Mouse (Mus musculus) gastrocnemius, postnatal 36 days (tissue): ENCODE measurements at regions not wholly inside any gene's neighbourhood (a gene's known extent, or its start where the extent isn't known, plus 50 kb on each side); places are given as distances from the start of the nearest gene placed in this dataset.

Experiments used
- DNase-seq, 2 experiments: peaks; one replicate each; pipeline ENCODE4 v3.0.0; 2022
- intact Hi-C: fragments of 180-260 bp; cut with DNase I; formaldehyde crosslinking; loops from one replicate; pipeline ENCODE4 v1.15.1; 2025

DNA sequence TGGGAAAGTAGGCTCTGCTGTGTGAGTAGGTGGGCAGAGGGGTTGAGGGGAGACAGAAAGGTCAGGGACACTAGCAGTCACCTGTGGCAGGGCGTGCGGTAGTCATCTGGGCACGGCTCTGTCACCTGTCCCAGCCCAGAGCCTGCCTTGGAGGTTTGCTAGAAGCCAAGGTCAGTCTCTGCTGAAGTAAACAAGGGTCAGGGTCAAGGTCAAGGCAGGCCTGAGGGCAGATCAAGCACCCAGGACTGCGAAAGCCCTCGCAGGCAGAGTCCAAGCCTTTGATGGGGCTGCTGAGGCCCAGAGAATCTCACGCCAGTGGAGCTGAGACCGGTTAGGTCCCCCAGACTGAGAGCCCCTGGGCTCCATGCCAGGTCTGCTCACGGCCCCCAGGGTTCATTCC is 87.2 kb upstream of the Runx3 start:
- DNase-seq, result no peak
- intact Hi-C loops, result no loop called here

DNA sequence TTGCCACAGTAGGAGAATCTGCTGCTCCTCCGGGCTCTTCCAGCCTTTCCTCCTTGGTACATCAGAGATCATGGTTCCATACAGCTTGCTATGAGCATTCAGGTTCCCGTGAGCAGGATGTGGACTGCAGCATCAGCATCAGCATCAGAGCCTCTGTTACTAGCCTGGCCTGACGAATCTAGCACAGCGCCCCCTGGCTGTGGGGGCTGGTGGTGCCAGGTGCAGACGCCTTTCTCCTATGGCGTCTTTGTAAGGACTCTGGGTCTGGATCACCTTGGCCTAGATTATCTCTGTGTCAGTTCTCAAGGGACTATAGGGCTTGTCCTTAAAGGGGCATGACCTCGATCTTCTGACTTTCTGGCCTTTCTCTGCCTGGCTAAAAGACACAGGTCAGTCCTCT is 86.0 kb upstream of the Runx3 start:
- DNase-seq, result peak; percentile 35 to 55
- intact Hi-C loops, result no loop called here

DNA sequence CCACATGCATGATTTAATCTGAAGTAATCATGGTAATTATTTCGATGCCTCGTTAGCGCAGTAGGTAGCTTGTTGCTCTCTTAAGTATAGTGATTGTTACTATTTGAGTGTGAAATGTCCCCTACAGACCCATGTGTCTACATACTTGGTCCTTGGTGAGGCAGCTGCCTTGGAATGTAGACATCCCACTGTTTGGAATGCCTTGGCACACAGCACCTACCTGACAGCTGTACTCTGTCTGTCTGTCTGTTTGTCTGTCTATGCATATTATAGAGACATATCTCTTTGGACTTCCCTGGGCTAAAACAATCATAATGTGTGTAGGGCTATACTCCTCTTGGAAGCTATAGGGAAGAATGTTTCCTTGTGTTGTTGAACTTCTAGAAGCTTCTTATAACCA is 83.7 kb upstream of the Runx3 start:
- intact Hi-C loops, result no loop called here
- no peak for DNase-seq

DNA sequence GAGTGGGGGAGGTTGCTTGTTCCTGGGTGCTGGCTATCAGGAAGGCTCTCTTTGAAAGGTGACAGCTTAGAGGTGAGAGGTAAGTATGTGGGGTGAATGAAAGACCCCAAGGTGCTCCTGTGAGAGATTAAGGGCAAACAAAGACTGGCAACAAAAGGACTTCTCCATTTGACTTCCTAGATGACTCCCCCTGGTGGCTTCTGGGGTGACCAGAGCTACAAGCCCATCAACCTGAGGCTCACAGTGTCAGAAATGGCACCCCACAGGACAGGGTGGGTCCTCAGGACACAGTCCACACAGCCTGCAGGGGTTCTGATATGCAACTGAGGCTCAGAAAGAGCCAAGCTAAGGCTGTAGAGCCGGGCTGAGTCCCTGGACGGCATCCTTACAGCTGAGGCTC is 81.2 kb upstream of the Runx3 start:
- intact Hi-C loops, result no loop called here
- DNase-seq, result no peak

DNA sequence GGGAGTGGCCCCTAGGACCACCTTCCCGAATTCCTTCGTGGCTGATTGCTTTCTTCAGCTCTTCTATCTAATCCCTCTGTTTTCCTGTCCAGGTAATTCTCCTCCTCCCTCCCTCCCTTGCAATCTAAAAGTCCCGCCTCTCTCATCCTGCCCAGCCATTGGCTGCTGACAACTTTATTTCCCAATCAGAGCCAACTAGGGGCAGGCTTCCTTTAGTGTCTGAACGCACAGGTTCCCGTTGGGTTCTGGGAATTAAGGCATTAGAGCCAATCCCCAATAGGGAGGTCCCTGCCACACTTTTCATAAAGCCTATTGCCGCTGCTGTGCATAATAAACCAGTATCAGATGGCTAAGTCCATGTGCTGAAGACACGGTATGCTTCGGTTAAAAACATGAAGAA is 78.5 kb upstream of the Runx3 start:
- no peak for DNase-seq
- intact Hi-C loops, result no loop called here

DNA sequence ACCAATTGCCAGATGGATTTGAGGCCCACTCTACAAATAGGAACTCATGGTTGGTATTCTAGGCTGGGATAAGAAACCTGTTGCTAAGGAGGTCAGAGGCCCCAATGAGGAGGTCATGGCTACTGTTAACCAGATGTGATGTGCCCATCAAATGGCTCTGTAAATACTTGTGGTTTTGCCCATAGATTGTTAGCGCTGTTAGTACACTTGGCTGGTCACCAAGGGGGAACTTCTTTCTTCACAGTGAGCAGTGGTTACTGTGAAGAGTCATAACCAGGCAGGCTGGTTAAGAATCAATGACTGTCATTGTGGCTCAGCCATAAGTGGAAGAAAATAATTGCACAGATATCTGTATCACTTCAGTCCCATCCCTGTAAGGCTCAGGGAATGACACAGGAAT is 78.0 kb upstream of the Runx3 start:
- no peak for DNase-seq
- intact Hi-C loops, result no loop called here

DNA sequence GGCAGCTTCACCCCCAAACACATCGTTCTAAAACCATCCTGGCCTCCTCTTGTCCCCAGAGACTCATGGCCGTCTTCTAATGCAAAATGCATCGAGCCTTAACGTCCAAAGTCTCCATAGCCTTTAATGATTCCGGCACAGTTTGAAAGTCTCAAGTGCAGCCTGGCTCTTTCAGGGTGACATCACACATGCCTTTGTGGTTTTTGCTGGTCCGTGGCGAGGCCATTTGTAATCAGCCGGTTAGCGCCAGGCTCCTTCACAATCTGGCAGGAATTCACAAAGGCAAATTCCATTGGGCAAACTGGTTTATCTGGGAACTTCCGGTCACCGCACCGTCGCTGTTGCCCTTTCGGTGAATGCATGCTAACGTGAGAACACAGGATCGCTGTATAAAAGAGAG is 75.4 kb upstream of the Runx3 start:
- intact Hi-C loops, result no loop called here

DNA sequence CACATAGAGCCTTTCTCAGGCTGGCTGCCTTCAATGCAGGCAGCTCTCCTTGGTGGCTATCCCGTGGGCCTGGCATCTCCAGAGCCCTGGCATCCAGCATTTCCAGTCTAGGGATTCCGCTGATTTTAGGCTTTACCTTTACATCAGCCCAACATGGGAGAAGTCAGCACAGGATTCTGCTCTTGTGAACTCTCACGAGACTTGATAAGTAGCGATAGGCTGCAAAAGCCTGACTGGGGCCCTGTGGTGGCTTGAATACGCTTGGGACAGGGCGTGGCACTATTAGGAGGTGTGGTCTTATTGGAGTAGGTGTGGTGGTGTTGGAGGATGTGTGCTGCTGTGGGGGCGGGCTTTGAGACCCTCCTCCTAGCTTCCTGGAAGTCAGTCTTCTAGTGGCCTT is 73.8 kb upstream of the Runx3 start:
- intact Hi-C loops, result no loop called here
- no peak for DNase-seq

More for the DNA sequence above, 75.4 kb upstream of the Runx3 start:
- no peak for DNase-seq

DNA sequence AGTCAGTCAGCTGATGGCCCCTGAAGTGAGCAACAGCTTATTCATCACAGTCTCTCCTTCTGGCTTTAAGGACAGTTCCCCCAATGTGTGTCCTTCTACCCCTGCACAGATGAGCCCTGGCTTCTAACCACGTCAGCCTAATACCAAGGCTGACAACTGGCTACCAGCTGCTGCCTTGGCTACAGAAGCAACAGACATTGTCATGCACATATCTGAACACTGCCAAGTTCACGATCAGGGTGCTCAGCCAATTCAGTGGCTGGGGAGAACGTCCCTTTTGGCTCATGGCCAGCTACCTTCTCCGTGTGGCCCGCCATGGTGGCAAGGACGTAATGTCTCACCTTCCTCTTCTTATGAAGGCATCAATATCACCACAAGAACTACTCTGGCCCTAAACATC is 73.2 kb upstream of the Runx3 start:
- DNase-seq, result no peak
- intact Hi-C loops, result no loop called here

DNA sequence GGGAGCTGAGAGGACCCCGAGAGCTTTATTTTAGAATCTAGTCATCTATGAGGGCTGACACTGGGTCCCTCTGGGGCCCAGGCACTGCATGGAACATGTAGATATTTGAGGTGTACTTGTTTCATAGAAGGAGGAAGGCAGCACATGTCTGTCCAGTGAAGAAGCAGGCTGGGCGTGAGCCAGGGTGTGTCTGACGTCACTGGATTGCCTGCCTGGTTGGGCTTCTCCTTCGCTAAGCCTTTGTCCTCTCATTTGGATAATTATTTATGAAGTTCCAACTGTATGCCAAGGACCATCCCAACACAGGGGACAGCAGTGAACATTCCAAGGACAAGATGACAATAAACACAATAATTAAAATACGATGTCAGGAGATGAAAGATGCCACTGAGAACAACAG is 72.7 kb upstream of the Runx3 start:
- DNase-seq, result peak; percentile 30 to 44

DNA sequence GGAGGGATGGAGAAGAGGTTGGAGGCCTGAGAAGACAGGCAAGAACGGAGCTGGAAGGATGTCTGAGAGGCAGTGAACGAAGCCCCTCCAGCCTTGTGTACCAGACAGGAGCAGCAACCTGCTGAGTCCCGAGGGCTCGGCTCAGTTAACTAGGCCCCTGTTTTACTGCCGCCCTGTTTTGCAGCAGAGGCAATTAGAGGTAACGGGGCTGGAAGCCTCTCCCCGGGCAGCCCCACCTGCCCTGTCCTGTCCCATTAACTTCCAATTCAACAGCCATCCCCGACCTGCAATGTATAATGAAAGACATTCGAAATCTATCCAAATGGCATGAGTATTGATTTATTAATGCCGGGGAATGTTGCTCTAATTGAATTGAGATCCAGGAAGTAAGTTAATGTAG is 70.5 kb upstream of the Runx3 start:
- no peak for DNase-seq
- intact Hi-C loops, result no loop called here

More for the DNA sequence above, 72.7 kb upstream of the Runx3 start:
- intact Hi-C loops, result no loop called here

DNA sequence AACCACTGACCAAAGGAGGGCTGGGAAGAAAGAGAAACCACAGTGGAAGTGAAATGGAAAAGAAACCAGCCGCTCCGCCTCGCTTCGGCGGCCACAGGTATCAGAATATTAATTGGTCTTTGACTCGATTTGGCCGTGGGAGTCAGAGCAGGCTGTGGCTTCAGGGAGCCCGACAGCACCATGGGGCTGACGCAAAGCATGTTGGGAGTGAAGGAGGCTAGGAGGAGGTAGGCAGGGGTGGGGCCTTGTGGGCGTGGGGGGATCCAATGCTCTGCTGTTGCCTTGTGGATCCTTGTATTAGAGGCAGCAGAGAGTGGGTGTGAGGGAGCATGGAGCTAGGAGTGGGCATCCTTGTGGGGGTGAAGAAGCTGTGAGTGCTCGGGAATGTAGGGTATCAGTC is 69.0 kb upstream of the Runx3 start:
- no peak for DNase-seq
- intact Hi-C loops, result no loop called here

DNA sequence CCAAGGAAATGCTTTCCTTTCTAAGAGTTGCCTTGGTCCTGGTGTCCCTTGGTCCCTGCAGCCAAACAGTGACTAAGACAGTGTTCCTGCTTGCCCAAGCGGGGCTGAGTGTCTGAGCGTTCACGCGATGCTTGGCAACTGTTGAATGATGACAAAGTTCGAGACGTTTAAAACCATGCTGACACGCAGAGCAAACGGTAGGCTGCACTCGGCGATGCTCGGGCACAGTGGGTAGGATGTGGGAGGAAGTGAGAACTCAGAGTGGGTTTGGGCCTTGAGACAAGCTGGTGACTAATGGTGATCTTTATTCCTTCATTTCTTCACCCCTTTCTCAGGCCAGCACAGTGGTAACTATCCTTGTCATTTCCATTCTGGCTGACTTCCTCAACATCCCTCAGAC is 66.9 kb upstream of the Runx3 start:
- intact Hi-C loops, result no loop called here
- no peak for DNase-seq

DNA sequence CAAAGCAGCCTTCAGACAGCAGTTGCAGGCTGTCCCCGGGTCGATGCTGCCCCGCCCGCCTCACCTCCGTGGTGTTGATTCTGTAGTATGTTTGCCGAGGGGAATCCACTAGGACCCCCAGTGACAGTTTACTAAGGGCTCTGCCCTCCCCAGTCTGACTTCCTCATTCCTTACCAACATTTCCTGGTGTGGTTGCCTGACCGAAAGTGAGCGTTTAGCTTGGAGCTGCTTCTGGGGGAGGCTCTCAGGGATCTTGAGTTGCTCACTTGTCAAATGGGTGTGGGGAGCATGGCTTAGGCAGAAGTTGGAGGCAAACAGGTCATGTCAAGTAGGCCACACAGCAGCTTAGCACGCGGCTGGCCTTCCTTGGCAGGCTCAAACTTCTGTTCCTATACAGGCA is 66.1 kb upstream of the Runx3 start:
- DNase-seq, result no peak
- intact Hi-C loops, result no loop called here

DNA sequence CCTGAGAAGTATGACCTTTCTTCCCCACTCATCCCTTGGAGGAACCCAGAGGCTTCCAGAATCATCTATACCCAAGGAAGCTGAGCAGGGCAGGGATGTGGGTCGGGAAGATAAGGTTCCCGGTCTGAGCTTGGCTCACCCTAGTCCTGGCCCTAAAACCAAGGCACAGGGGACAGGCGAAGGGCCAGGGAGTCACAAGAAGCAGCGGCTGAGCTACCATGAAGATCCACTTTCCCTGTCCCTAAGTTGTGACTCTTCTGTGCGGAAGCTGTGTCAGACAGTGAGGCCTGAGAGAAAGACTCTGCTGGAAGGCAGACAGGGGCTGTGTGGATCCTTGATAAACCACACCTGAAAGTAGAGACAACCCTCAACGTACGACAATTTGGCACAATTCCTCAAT is 64.1 kb upstream of the Runx3 start:
- DNase-seq, result no peak
- intact Hi-C loops, result no loop called here

DNA sequence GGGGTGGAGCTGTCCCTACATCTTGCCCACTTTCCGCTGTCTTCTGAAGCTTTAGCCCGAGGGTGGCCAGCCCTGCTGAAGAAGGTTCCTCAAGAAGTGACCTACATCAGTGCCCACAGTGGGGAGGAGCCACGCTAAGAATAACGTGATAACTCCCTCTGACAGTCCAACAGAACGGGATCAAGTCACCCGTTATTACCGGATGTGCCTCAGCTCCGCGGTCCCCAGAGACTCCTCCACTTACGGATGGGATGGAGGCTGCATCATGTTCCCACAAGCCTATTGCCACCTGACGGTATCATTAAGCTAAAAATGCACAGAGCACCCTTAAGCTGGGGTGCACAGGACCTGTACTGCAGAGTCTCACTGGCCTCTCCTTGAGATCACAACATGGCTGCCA is 63.2 kb upstream of the Runx3 start:
- no peak for DNase-seq
- intact Hi-C loops, result no loop called here

DNA sequence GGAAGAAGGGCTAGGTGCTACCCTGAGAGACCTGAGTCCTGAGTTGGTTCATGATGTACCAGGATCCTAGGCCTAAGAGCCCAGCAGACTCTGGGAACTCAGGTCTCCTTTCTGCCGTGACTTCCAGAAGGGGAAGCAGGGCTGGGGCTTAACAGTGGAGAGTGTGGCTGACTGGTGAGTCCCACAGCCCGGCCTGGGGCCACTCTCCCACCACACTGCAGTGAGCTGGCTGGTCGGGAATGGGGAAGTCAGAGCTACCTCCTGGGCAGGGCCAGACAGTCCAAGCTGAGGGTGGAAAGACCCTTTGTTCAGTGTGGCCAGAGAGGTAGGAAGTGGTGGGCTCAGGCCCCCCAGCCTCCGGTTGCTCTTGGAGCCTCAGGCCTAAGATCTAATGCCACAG is 61.6 kb upstream of the Runx3 start:
- intact Hi-C loops, result no loop called here

DNA sequence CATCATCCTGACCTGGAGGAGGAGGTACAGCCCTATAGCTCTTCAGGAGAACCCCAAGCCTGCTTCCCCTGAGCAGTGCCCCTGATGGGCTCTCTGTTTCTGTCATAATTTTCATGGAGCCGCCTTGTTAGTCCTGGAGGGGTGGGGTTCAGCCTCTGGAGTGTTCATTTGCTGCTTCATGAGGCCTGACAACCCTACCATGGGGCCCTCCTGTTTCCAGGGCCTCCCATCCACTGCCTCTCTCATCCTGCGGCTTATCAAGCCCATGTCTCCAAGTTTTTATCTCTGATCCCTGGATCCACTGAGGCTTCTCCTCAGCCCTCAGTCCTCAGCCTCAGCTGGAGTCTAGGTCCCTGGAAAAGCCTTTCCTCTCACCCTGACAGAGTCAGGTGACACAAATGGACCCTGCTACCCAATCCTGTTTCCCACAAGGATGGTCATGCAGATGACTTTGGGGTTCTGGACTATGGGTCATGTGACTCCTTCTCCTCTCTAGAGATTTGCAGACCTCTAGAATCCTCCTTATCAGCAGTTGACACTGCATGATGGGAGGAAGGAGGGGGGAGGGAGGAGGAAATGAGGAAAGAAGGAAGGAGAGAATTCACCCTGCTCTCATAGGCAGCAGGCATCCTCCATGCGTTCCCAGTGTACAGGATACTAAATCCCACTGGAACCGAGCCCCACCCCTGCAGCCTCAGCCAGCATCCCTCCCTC is 59.3 kb upstream of the Runx3 start:
- intact Hi-C loops, result no loop called here

More for the DNA sequence above, 61.6 kb upstream of the Runx3 start:
- DNase-seq, result no peak

DNA sequence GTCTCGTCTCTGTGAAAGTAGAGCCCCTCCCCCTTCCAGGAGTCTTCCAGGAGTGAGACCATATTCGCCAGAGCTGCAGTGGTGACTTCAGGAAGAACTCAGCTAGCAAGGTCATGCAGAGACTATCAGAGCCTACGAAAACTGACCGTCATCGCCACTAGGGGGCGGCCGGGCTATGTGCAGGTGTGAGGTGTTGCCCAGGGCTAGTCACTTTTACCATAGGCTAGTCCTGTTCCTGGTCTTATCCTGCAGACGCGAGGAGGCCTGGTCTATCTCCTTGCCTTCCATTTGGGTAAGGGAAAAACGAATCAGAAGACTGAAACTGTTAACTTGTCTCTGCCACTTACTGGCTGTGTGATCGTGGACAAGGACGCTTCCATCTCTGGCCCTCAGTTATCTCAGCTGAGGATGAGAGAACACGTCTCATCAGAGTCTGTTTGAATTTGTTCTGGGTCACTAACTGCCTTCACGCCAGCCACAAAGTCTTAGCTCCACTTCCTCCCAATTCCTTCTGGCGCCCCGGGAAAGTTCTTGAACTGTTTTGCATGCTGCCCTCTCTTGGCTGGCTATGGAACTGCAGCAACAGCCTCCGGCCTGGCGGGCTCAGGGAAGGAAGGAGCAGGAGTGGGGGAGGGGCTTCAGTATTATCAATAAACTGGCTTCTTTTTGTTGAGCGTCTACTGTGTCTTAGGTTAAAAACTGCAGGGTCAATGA is 53.5 kb upstream of the Runx3 start:
- intact Hi-C loops, result loop anchor here (2.0 to 5.0 kb wide), 3 partner anchors 85 to 140 kb away; no protein-coding TSS in a partner anchor

More for the DNA sequence above, 59.3 kb upstream of the Runx3 start:
- no peak for DNase-seq

DNA sequence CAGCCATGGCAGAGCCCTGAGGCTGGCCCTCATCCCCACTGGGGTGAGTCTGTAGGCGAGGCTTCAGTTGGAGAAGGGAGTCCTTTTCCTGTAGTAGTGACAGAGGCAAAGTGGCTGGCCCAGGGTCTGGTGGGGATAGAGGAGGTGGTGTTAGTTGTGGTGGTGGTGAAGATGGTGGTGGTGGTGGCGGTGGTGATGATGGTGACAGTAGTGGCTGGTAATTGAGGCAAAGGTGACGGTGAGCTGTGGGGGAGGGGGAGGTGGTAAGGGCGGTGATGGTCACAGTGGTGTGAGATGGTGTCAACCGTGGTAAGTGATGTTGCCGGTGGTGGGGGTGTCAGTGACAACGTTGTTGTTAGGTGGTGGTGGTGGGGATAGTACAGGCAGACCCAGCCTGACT is 52.6 kb upstream of the Runx3 start:
- intact Hi-C loops, result loop anchor here (2.0 to 5.0 kb wide), 3 partner anchors 84 to 139 kb away; no protein-coding TSS in a partner anchor
- DNase-seq, result no peak

More for the DNA sequence above, 53.5 kb upstream of the Runx3 start:
- peak; percentile 79 to 80 for DNase-seq

DNA sequence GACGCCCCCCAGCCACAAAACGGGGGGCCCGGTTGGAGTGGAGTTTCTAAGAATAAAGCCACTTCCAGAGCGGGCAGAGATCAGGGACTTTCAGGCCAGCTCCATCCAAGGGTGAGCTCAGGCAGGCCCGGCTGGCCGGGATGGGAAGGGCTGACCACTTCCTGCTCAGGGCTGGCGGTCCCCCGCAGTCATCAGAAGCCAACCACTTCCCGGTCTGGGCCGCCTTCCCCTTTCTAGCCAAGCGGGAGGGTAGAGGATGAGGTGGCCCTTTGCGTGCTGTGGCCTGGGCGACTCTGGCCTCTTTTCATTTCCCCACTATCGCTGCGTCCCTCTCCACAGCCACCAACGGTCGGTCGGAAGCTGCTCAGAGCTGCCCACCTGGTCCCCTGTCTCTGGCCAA is 50.6 kb upstream of the Runx3 start:
- intact Hi-C loops, result loop anchor here (5.0 kb wide), 2 partner anchors 82 to 123 kb away; no protein-coding TSS in a partner anchor
- no peak for DNase-seq
